Mouse (Mus musculus) ES-CJ7 (cell line): ENCODE results near the gene Mucl2.
"Not testable (repeated sequence)": the region's sequence is repeated elsewhere in the genome, so short reads cannot be mapped to it uniquely, and the experiment has no call there.

Experiments
- DNase-seq: peaks from one replicate; pipeline ENCODE4 v3.0.0; 2011; ENCODE audit warnings: low read depth, low spot score

The Mucl2 gene

GRCm38 (mm10) chr15:103899212-103899611 is at the start of gene Mucl2:
TSS of gene Mucl2 (minus strand) at chr15:103899312.
- DNase-seq, result no peak

- not testable (repeated sequence) for DNase-seq
Measured at GRCm38 (mm10) chr15:103913061-103913460, 13.9 kb upstream of the Mucl2 start.
